Mouse (Mus musculus) embryonic fibroblast, embryonic 13.5 days (primary cell): Measurements from ENCODE around the gene Dvl3. TPM values are rescaled to one million over a fixed set of nuclear protein-coding genes. Genes with fewer than 3 reads are reported as not detected.
A peak's percentile ranks its signal among the peaks of the same experiment; 100 is the strongest.

Source experiments
- H3K27ac ChIP-seq: 2 replicates; pipeline ENCODE4 v1.5.1; 2012; ENCODE audit warnings: low read length, control low read depth, inconsistent platforms; ENCODE audit not compliant: insufficient read depth
- H3K4me1 ChIP-seq: 2 replicates; pipeline ENCODE4 v1.6.1; 2011; ENCODE audit warnings: low read length; ENCODE audit not compliant: control insufficient read depth, insufficient read depth
- H3K4me3 ChIP-seq: 2 replicates; pipeline ENCODE4 v1.5.1; 2011; ENCODE audit warnings: mild to moderate bottlenecking, control low read depth, low read length; ENCODE audit not compliant: insufficient read depth
- CTCF ChIP-seq: IDR thresholded peaks from 2 replicates; pipeline ENCODE4 v1.5.1; 2011; ENCODE audit warnings: mild to moderate bottlenecking, control low read depth, low read length, moderate library complexity, borderline replicate concordance; ENCODE audit not compliant: insufficient read depth
- POLR2A ChIP-seq: IDR thresholded peaks from 2 replicates; pipeline ENCODE4 v1.6.1; 2011; ENCODE audit warnings: low read depth, mild to moderate bottlenecking, control low read depth, low read length, moderate library complexity
- polyA plus RNA-seq: library from polyadenylated mRNA; stranded (reverse); fragments of >200 nt; gene quantifications from 2 replicates; pipeline ENCODE4 v1.2.4, GENCODE M21; 2011; ENCODE audit warnings: low read depth; ENCODE audit not compliant: missing spikeins, insufficient read length

Dvl3 gene
- polyA plus RNA-seq, 1 experiment = 57.3 TPM

DNA sequence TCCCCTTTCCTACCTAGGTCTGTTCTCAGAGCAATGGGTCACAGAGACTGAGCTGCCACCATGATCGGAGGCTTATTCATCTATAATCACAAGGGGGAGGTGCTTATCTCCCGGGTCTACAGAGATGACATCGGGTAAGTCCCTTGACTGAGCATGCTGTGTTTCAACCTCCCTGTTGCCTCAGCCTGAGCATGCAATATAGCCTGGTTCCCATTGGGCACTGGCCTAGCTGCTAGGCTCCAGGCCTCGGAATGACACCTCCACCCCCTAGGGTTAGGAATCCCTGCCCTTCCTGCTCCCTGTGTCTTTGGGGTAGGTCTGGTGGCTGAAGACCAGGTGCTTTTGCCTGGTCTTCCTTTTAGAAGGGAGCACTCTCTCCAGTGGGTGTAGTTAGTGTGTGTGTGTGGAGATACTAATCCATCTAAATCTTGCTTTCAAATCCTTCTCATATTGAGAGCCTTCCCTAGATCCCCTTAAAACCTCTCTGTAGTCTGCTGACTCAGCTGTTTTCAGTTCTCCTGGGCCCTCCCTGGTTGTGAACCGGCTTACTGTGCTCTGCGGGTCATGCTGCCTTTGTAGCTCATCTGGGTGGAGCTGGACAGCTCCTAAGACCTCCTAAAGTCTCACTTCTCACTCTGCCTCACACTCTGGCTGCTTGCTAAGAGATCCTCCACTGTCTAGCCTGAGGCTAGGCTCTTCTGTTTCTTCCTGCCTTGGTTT is 21.0 kb downstream of the Dvl3 start:
- H3K4me3 ChIP-seq = peak overlapping the region; percentile 87
- peak overlapping the region; percentile 59 for H3K27ac ChIP-seq
- TF ChIP-seq CTCF = no peak
- TF ChIP-seq POLR2A = no peak
- peaks cover 4% of the 10 kb centered on the region; the same call in 1 of the 2 replicates for H3K4me1 ChIP-seq

DNA sequence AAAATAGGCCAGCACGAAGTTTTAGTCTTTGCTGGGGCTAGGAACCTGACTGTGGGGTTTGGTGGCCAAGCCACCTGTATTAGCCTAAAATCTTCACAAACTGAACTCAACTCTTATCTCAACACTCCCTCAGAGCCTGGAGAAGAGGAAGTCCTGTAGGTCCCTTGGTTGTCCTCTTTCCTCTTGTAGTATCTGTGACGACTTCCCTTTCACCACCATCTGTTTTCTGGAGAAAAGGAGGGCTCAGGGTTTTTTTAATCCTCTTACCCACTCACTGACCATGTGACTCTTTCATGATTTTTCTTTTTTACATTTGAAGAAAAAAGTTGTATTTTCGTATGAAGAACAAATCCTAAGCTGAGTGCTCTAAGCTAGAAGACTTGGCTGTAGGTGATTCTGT is 22.9 kb downstream of the Dvl3 start:
- TF ChIP-seq CTCF (no peak), POLR2A (no peak)
- Histone ChIP-seq H3K4me1 (peaks cover 4% of the 10 kb centered on the region; the same call in 1 of the 2 replicates), H3K27ac (no peak overlapping the region), H3K4me3 (no peak overlapping the region)

DNA sequence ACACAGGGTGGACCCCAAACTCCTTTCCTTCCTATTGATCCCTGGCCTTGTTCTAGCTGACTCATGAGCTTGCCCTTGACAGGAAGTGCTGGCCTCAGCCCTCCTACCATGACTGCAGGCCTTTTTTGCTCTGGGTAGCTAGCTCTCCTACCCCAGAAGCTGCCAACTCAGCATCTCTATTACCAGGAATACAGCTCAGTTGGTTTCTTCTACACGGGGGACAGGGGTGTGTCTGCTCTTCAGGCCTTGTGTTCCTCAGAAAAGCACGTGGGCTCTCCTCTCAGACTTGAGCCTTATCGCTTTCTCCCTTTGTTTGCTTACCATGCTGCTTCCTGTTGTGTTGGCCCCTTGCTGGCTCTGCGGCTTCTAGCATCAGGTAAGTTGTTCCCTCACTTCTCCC is 23.7 kb downstream of the Dvl3 start:
- Histone ChIP-seq H3K27ac (no peak overlapping the region), H3K4me3 (no peak overlapping the region), H3K4me1 (peaks cover 4% of the 10 kb centered on the region; the same call in 1 of the 2 replicates)
- TF ChIP-seq POLR2A (no peak), CTCF (no peak)

DNA sequence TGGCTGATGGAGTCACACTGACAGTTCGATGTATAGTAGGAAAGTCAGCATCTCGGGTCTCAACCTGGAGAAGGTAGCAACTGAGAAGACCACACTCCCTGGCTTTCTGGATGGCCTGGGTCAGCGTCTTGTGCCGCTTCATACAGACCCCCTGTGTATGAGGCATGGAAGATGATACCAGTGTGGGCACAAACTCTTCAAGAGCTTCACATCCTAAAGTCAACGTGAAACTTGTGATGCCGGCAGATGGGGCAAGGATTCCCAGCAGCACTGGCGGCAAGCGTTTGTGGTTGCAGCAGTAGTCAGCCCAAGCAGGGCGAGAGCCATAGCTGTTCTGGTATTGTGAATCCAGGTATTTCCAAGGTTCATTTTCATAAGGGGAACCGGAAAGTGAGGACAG is 28.9 kb downstream of the Dvl3 start:
- no peaks in the 10 kb centered on the region for H3K4me1 ChIP-seq
- no peak overlapping the region for H3K4me3 ChIP-seq
- no peak overlapping the region for H3K27ac ChIP-seq
- no peak for TF ChIP-seq CTCF
- TF ChIP-seq POLR2A = no peak

DNA sequence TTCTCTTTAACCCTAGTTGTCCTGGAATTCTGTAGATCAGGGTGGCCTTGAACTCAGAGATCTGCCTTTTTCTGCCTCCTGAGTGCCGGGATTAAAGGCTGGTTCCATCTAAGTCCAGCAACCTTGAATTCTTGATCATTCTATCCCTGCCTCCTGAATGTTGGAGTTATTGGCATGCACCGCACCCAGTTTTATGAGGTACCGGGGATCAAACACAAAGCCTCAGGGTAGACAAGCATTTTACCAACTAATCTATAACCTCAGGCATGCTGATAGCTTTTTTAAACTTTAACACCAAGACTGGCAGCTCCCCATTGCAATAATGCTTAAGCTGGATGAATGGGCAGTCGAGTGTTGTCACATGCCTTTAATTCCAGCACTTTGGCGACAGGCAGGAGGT is 30.6 kb downstream of the Dvl3 start:
- H3K27ac ChIP-seq = peak overlapping the region; percentile 63
- H3K4me3 ChIP-seq = peak overlapping the region; percentile 68; the same call in 1 of the 2 replicates
- no peaks in the 10 kb centered on the region for H3K4me1 ChIP-seq
- no peak for TF ChIP-seq POLR2A
- TF ChIP-seq CTCF = no peak

DNA sequence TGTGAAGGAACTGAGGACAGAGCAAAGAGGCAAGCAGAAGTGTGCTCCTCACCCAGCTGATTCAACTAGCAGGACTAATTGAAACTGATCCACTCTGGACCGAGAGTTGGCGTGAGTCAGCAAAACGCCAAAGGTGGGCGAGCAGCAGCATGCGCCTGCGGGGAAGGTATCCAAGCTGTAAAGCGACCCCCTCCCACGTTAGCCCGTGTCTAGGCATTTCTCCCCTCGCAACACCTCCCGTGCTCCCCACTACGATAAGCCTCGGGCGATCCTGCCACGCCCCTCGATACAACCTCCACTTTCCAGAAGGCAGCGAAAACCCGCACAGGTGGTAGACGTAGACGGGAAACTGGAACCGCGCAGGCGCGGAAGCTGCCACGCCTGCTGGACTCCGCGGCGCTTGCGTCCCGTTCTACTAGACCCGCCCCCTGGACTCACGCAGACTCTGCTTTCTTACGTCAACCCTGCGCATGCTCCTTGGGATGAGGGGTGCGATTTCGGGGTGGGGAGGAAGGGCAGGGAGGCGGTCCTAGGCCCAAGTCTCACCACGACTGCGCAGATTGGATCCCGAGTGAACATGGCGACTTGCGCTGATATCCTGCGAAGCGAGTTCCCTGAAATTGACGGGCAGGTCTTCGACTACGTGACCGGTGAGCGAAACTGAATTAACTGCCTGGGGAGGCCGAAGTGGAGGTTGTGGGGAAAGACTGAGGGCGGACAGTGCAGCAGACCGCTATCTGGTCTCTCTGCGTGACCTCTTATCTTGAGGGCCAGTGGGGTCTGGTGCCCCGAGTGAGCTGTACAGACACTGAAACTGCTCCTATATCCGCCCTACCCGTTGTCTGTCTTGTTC is 31.5 kb downstream of the Dvl3 start, which contains the start of gene Abcf3:
Abcf3 (plus strand) TSS at position 482 of the 853 bp plus-strand sequence.
- peak within 1 kb of the TSS; percentile 80 for H3K4me3 ChIP-seq
- H3K4me1 ChIP-seq = no peaks in the 10 kb centered on the region
- TF ChIP-seq CTCF = no peak
- TF ChIP-seq POLR2A = peak; percentile 91
- peak within 1 kb of the TSS; percentile 63 for H3K27ac ChIP-seq

DNA sequence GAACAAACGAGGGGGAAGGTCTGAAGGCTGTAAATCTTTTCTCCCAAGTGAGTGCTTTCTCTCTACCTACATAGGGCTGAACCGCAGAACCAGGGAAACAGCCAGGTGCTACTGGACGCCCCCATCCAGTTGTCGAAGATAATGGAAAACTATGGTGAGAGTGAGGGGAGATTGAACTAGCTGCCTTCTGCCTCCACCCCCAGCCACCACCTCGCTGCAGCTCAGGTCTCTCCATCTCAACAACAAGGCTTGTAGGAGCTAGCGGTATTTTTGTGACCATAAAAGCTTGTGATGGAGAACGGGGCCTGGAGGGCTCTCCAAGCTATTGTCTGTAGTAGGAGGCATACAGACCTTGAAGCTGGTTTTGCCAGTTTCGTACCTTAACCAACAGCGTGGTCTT is 32.4 kb downstream of the Dvl3 start:
- H3K4me1 ChIP-seq = no peaks in the 10 kb centered on the region
- H3K27ac ChIP-seq = no peak overlapping the region
- TF ChIP-seq CTCF = no peak
- H3K4me3 ChIP-seq = peak overlapping the region; percentile 80

DNA sequence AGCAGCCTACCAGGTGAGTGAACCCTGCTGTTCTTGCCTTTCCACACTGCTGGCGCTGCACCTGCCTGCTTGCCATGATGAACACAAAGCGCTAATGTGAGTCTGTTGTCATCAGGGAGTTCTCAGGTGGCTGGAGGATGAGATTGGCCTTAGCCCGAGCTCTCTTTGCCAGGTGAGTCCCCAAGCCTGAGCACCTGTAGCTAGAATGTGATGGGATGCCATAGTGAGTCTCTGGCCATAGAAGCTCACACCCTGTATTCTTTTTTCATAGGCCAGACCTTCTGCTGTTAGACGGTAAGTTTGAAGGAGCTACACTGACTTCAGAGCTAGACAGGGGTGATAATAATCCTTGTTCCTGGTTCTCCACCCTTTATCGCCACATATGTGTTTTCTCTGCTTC is 34.9 kb downstream of the Dvl3 start:
- TF ChIP-seq POLR2A (no peak), CTCF (no peak)
- no peak overlapping the region for H3K27ac ChIP-seq
- H3K4me3 ChIP-seq = no peak overlapping the region
- H3K4me1 ChIP-seq = no peaks in the 10 kb centered on the region

DNA sequence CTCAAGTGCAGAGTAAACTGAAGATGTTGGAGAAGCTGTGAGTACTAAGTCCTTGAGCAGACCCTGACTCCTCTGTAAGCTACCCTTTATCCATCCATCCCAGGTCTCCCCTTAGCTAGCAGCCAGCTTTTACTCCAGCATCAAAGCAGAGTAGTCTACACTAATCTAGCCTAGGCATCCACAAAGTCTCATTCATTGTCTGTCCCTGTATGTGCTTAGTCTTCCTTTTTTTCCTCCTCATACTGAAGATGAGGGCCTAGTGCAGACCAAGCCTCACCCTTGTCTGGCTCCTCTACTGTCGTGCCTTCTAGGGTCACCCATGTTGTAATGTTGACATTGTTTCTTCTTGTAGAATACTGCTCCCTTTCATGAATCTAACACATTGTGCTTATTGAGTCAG is 35.8 kb downstream of the Dvl3 start:
- no peak overlapping the region for H3K4me3 ChIP-seq

DNA sequence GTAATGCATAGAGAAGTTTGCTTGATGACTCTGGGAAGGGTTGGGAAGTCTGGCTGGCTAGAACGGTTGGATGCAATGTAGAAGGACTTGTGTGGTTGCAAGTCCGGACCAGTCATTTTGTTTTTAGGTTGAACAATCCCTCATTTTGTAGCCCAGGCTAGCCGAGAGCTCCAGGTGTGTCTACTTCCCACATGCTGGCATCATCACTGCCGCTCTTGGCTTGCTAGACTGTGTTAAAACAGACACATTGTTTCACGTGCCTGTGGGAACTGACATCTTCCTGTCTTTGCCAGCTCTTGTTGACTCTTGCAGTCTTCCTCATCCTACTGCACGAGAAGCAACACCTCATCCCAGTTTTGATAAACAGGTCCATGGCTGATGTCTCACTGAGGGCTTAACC is 38.2 kb downstream of the Dvl3 start:
- no peak for TF ChIP-seq CTCF
- no peak for TF ChIP-seq POLR2A
- Histone ChIP-seq H3K27ac (no peak overlapping the region), H3K4me1 (no peaks in the 10 kb centered on the region), H3K4me3 (no peak overlapping the region)

More for the DNA sequence above, 35.8 kb downstream of the Dvl3 start:
- TF ChIP-seq POLR2A = no peak
- TF ChIP-seq CTCF = no peak
- H3K27ac ChIP-seq = no peak overlapping the region
- no peaks in the 10 kb centered on the region for H3K4me1 ChIP-seq
